Mouse (Mus musculus): ENCODE results near the gene Gtf2e1. TPM values are rescaled to one million over a fixed set of nuclear protein-coding genes. Genes with fewer than 3 reads are reported as not detected.

Gene Gtf2e1
- polyA plus RNA-seq, 1 experiment from 2014 or later = 47.5 TPM

DNA sequence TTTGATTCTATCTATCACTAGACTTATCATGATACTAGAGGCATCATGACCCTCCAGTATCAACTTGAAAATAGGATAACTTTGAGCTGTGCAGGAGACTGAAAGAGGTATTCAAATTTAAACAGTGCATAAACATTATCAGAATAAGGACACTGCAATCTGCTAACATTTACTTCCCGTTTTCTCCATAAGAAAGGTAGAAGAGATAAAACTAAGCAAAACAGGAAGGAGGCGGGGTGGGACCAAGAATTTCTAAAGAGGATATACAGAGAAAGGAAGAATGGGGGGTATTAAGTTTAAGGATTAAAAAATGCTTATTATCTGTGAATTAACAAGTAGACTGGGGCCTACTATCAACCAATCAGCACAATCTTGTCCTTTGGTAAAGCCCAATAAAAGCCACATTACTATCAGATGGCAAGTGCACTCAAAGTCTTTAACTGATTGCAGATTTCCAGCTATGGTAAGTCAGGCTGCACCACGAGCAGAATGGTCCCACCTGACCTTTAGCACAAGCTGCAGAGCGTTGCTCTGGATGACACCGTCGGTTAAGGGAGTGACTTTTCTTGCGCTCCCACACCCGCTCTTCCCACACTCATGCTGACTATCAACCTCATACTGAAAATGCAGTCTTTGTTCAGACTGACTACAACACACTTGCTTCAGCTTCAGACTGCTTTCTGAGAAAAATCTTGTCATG is 6.1 kb downstream of the Gtf2e1 start:
- H3K4me3 ChIP-seq = no peak overlapping the region
- no peaks in the 10 kb centered on the region for H3K9me3 ChIP-seq
- peaks cover 59% of the 10 kb centered on the region for H3K36me3 ChIP-seq
- peaks cover 11% of the 10 kb centered on the region for H3K4me1 ChIP-seq (replicated peaks)
- no peak overlapping the region for H3K27ac ChIP-seq
- no peaks in the 10 kb centered on the region for H3K27me3 ChIP-seq (ENCODE audit: insufficient read depth, poor library complexity, severe bottlenecking)
- no peak for DNase-seq (ENCODE audit: low spot score)
- 90% methylated on average over 8 of the region's 8 CpGs for WGBS

DNA sequence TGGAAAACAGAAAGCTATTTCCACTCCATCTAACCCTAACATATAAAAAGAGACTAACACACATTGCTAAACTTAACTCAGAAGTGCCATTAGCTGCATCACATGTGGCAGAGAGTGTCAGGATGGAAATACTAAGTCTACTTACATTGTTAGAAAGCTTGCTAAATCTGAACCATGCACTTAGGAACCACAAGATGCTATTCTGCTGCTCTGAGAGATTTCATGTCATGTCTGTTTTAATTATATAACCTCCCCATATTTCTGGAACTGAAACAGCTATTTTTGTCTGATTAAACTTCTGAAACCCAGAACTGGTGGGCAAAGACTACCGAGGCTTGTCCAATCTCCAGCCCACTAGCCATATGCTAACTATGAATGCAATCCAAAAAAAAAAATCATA is 7.5 kb downstream of the Gtf2e1 start:
- no peak overlapping the region for H3K27ac ChIP-seq
- H3K36me3 ChIP-seq = peaks cover 64% of the 10 kb centered on the region
- 96% methylated on average over 1 of the region's 1 CpGs for WGBS
- no peaks in the 10 kb centered on the region for H3K4me1 ChIP-seq (replicated peaks)
- H3K4me3 ChIP-seq = no peak overlapping the region
- no peaks in the 10 kb centered on the region for H3K9me3 ChIP-seq
- H3K27me3 ChIP-seq (ENCODE audit: insufficient read depth, poor library complexity, severe bottlenecking) = no peaks in the 10 kb centered on the region
- no peak for DNase-seq (ENCODE audit: low spot score)

DNA sequence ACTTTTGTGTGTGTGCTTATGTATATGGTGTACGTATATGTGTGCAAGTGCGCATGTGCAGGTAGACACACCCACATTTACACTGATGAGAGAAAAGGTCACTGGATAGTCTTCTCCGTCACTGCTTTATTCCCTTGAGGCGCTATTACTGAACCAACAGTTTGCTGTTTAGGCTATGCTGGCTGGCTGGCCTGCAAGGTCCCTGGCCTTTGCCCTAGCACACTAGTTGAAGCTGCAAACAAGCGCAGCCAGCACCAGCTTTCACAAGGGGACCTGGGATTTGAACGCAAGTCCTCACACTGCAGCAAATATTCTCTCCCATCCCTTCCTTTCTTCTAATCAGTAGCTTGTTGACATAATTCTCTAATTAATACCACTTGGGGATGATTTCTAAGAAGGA is 9.4 kb downstream of the Gtf2e1 start:
- WGBS = 89% methylated on average over 6 of the region's 6 CpGs
- no peaks in the 10 kb centered on the region for H3K9me3 ChIP-seq
- no peak overlapping the region for H3K4me3 ChIP-seq
- H3K36me3 ChIP-seq = peaks cover 72% of the 10 kb centered on the region
- H3K27me3 ChIP-seq (ENCODE audit: insufficient read depth, poor library complexity, severe bottlenecking) = no peaks in the 10 kb centered on the region
- H3K4me1 ChIP-seq (replicated peaks) = no peaks in the 10 kb centered on the region
- no peak overlapping the region for H3K27ac ChIP-seq
- no peak for DNase-seq (ENCODE audit: low spot score)

DNA sequence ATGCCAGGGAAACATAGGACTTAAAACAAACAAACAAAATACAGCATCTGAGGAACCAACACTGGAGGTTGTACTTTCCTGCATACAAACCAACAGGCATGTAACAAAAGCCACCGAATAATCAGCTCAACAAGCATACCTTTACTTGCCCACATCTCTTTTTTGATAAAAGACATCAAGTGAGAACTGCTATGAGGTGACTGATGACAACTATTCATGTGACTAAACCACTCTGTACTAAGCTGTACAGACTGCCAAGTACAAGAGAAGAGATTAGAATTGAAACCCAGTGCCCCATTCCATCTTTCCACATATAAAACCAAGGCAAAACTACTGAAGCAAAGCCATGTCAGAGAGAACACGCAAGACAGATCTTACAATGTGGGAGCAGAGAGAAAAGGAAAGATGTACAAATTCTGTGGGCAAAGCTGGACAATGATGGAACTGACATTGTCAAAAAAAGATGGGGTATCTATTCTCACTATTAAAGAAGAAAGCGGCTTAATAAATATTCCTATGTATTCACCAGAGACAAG is 12.8 kb downstream of the Gtf2e1 start:
- Histone ChIP-seq H3K9me3 (peaks cover 6% of the 10 kb centered on the region; the same call in 1 of the 2 replicates), H3K4me3 (no peak overlapping the region), H3K27me3 (ENCODE audit: insufficient read depth, poor library complexity, severe bottlenecking) (no peaks in the 10 kb centered on the region), H3K36me3 (peaks cover 74% of the 10 kb centered on the region), H3K27ac (no peak overlapping the region), H3K4me1 (replicated peaks) (no peaks in the 10 kb centered on the region)
- no peak for DNase-seq (ENCODE audit: low spot score)
- 97% methylated on average over 3 of the region's 3 CpGs for WGBS

DNA sequence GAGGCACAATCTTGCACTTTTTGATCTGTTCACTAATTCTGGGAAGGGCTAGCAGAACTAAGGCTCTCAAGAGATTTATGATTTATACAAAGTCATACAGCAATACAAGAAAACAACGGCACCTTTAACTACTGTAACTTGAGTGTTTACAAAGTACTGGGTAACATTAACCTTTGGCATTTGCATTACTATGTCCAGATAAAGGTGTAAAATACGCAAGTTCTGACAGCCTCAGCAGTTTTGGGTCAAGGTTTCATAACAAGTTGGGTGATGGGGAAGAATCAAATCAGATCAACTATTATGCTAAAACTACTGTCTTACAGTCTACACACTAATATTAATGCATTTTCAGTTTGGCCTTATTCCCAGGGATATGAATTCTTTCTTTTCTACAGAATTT is 14.5 kb downstream of the Gtf2e1 start:
- no peaks in the 10 kb centered on the region for H3K4me1 ChIP-seq (replicated peaks)
- H3K36me3 ChIP-seq = peaks cover 76% of the 10 kb centered on the region
- H3K27me3 ChIP-seq (ENCODE audit: insufficient read depth, poor library complexity, severe bottlenecking) = no peaks in the 10 kb centered on the region
- no peak overlapping the region for H3K27ac ChIP-seq
- no peak for DNase-seq (ENCODE audit: low spot score)
- 93% methylated on average over 2 of the region's 2 CpGs for WGBS
- H3K4me3 ChIP-seq = no peak overlapping the region
- H3K9me3 ChIP-seq = peaks cover 7% of the 10 kb centered on the region

DNA sequence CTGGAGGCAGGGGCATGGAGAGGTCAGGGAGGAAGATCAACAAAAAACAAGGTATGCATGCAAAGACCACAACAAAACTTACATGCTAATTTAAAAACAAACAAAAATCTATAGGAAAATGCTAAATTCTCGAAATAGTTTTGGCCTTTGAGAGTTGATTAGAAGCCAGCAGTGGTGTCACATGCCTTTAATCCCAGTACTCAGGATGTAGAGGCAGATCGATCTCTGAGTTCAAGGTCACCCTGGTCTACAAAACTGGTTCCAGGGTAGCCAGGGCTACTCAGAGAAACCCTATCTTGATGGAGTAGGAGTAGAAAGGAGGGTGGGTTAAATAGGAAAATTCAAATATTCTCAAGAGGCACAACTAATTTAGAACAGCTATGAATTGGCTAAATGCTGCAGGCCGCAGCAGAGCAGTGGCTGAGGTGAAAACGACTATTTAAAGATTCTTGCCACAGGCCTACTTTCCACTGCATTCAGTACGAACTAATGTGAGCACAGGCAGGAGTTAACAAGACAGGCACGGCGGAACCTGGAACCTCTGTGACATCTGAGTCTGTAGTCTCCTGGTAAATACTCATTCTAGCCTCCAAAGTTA is 17.4 kb downstream of the Gtf2e1 start:
- Histone ChIP-seq H3K27me3 (ENCODE audit: insufficient read depth, poor library complexity, severe bottlenecking) (no peaks in the 10 kb centered on the region), H3K4me3 (no peak overlapping the region), H3K36me3 (peaks cover 98% of the 10 kb centered on the region), H3K27ac (no peak overlapping the region), H3K9me3 (peaks cover 10% of the 10 kb centered on the region), H3K4me1 (replicated peaks) (no peaks in the 10 kb centered on the region)
- WGBS = 93% methylated on average over 7 of the region's 7 CpGs
- DNase-seq (ENCODE audit: low spot score) = no peak

DNA sequence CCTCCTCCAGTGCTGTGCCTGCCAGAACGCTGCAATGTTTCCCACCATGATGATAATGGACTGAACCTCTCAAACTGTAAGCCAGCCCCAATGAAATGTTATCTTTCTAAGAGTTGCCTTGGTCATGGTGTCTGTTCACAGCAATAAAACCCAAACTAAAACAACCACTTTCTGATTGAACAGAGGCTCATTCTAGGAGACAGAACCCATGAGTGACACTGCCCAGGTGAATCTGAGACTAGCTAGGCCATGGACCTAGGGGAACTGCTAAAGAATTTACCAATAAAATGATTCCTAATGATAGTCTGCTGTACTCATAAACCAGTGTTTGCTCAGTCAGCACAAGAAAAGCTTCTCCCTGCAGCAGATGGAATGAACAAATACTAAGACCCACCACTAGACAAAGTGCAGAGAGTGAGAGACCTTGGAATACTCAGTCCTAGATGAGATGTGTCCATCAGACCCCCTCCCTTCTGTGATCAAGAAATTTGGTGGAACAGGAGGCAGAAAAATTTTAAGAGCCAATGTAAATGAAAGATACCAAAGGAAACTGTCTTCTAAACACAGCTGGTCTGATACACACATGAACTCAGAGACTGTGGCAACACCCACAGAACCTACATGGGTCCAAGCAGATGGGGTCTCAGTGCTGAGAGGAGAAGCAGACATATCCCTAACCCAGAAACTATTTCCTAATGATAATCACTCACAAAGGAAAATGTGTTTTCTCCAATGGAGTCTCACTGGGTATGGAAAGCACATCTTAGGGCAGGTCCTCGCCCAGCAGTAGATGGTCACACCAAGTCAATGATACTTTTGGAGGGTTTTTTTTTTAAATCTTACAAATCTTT is 19.2 kb downstream of the Gtf2e1 start:
- Histone ChIP-seq H3K27ac (no peak overlapping the region), H3K36me3 (peaks cover 94% of the 10 kb centered on the region), H3K9me3 (peaks cover 10% of the 10 kb centered on the region), H3K27me3 (ENCODE audit: insufficient read depth, poor library complexity, severe bottlenecking) (no peaks in the 10 kb centered on the region), H3K4me3 (no peak overlapping the region), H3K4me1 (replicated peaks) (no peaks in the 10 kb centered on the region)
- WGBS = 92% methylated on average over 2 of the region's 2 CpGs
- DNase-seq (ENCODE audit: low spot score) = no peak

DNA sequence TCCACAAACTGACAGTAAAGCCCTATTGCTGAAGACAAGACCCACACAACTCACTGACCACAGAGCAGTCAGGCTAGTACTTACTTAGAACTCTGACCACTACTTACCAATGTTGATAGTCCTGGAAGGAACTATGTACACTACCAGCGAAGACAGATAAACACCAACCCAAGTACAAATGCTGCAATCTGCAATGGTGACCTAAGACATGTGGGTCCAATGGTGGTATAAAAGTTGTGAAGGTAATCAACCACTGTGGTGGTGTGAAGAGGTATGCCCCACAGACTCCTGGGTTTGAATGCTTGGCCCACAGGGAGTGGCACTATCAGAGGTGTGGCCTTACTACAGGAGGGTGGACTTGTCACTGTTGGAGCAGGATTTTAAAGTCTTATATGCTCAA is 19.9 kb downstream of the Gtf2e1 start:
- Histone ChIP-seq H3K27ac (no peak overlapping the region), H3K9me3 (peaks cover 10% of the 10 kb centered on the region), H3K4me3 (no peak overlapping the region), H3K4me1 (replicated peaks) (no peaks in the 10 kb centered on the region), H3K27me3 (ENCODE audit: insufficient read depth, poor library complexity, severe bottlenecking) (no peaks in the 10 kb centered on the region), H3K36me3 (peaks cover 94% of the 10 kb centered on the region)
- 96% methylated on average over 1 of the region's 1 CpGs for WGBS
- no peak for DNase-seq (ENCODE audit: low spot score)

DNA sequence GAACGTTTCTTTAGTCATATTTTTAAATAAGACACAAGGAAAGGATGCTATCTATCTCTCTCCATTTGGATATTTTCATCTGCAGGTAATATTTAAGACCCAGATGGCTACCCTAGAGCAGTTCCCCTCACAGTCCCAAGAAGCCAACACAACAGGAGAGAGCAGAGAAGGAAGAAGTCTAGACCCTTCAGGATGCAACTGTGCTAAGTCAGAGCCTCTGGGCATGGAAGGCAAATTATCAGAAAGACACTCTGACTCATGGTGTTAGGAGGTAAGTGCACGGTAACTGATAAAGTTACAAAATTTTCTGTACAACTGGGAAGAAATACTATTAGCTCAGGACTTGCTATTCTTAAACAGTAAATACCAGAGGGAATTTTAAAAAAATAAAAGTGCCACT is 20.9 kb downstream of the Gtf2e1 start:
- Histone ChIP-seq H3K4me3 (no peak overlapping the region), H3K4me1 (replicated peaks) (no peaks in the 10 kb centered on the region), H3K27ac (no peak overlapping the region), H3K9me3 (peaks cover 8% of the 10 kb centered on the region), H3K36me3 (peaks cover 90% of the 10 kb centered on the region), H3K27me3 (ENCODE audit: insufficient read depth, poor library complexity, severe bottlenecking) (no peaks in the 10 kb centered on the region)
- WGBS = 91% methylated on average over 2 of the region's 2 CpGs
- no peak for DNase-seq (ENCODE audit: low spot score)

DNA sequence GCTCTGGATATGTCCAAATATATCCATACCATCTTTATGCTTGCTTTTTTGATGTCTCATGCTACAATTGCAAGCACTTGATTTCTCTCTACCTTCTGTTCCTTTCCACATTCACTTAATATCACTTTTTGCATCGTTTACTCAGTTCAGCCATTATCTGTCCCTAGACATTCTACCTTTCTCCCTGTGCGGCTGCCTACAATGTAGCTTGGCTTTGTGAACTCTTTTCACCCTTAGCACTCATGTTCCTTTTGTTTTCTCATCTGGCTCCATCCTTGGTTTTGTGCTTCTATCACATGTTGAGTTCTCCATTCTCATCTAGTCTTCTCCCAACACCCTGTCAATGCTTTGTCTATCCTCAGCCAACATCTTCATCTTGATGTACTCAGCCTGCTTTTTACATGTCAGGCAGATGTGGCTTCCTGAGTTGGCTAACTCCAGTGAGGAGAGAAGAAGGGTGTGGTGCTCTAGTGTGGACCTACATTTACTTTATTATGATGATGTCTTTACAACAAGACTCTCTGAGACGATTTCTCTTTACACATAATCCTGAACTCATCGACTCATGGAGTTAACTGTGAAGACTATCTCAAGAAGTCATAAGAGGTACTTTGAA is 21.9 kb downstream of the Gtf2e1 start:
- no peak overlapping the region for H3K27ac ChIP-seq
- no peak for DNase-seq (ENCODE audit: low spot score)
- peaks cover 80% of the 10 kb centered on the region for H3K36me3 ChIP-seq
- H3K27me3 ChIP-seq (ENCODE audit: insufficient read depth, poor library complexity, severe bottlenecking) = no peaks in the 10 kb centered on the region
- H3K4me1 ChIP-seq (replicated peaks) = no peaks in the 10 kb centered on the region
- H3K4me3 ChIP-seq = no peak overlapping the region
- peaks cover 4% of the 10 kb centered on the region; the same call in 1 of the 2 replicates for H3K9me3 ChIP-seq
- 97% methylated on average over 4 of the region's 4 CpGs for WGBS

DNA sequence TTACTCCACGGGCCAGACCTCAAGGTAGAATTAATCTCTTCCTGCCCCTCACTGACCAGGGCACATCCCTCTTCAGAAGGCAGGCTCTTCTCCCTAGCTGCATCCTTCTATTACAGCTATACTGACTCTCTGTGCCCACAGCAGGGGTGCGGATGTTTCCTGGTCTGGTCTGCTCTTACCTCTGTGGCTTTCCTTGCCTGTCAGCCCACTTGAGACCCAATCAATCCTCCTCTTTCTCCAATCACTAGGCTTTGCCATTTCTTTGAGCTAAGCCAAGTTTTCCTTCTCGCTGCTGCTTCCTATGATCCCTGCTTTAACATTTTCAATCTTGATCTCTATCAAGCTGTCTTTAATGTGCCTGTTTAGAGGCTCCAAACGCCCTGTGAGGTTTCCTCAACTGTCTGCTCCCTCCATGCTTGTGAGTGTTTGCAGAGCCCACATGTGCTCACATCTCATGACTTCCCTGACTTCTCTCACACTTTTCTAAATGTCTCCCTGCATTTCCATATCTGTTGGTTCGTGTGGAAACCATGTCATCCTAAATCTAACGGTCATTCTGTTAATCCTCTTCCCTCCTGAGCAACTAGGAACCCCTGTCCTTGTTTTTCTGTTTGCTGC is 23.1 kb downstream of the Gtf2e1 start:
- Histone ChIP-seq H3K4me3 (no peak overlapping the region), H3K27me3 (ENCODE audit: insufficient read depth, poor library complexity, severe bottlenecking) (no peaks in the 10 kb centered on the region), H3K36me3 (peaks cover 79% of the 10 kb centered on the region), H3K4me1 (replicated peaks) (no peaks in the 10 kb centered on the region), H3K9me3 (peaks cover 4% of the 10 kb centered on the region; the same call in 1 of the 2 replicates), H3K27ac (no peak overlapping the region)
- WGBS = 89% methylated on average over 6 of the region's 6 CpGs
- no peak for DNase-seq (ENCODE audit: low spot score)

DNA sequence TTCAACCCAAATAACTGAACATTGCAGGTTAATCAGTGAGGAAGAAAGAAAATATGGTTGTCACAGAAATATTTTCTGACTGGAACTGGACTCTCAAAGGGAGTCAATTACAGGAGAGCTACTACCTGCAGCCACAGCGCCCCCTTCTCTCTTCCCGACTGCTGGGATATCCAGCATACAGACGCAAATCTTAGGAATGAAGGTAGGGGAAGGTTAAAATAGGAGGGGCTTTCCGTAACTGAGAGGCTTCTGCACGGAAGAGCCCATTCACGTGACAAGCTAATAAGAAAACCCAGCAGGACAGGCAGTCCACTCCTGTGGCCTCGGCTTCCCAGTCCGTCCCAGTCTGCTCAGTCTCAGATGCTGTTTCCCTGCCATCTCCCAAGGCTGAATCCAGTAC is 24.9 kb downstream of the Gtf2e1 start:
- Histone ChIP-seq H3K27me3 (ENCODE audit: insufficient read depth, poor library complexity, severe bottlenecking) (no peaks in the 10 kb centered on the region), H3K27ac (no peak overlapping the region), H3K4me3 (no peak overlapping the region), H3K9me3 (no peaks in the 10 kb centered on the region), H3K4me1 (replicated peaks) (no peaks in the 10 kb centered on the region), H3K36me3 (peaks cover 78% of the 10 kb centered on the region)
- DNase-seq (ENCODE audit: low spot score) = no peak
- 76% methylated on average over 8 of the region's 8 CpGs for WGBS

All from hindbrain, embryonic 10.5 days (tissue).